Mouse (Mus musculus) lung, postnatal 36 days (tissue): Measurements from ENCODE around the gene Fads6.

Experiments
- DNase-seq: peaks from one replicate; pipeline ENCODE4 v3.0.0; 2022; ENCODE audit warnings: mixed read lengths

Gene Fads6

DNA sequence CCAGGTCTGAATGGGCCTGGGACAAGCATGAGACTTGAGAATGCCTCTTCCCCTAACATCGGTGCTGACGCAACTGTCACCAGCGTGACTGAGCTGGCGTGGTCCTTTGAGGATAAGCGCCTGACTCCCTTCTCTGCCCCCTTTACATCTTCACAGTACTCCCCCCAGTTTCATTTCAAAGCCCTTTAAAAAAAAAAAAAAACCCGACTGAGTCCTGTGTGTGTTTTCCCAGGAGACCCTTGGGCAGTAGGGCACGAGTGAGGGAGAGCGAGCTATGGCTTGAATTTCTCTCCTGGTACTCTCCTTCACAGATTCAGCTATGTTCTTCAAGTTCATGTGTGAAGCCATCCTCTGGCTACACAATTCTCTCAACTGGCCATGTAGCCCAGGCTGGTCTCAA lies 697 bp upstream of the Fads6 start:
- DNase-seq = no peak

DNA sequence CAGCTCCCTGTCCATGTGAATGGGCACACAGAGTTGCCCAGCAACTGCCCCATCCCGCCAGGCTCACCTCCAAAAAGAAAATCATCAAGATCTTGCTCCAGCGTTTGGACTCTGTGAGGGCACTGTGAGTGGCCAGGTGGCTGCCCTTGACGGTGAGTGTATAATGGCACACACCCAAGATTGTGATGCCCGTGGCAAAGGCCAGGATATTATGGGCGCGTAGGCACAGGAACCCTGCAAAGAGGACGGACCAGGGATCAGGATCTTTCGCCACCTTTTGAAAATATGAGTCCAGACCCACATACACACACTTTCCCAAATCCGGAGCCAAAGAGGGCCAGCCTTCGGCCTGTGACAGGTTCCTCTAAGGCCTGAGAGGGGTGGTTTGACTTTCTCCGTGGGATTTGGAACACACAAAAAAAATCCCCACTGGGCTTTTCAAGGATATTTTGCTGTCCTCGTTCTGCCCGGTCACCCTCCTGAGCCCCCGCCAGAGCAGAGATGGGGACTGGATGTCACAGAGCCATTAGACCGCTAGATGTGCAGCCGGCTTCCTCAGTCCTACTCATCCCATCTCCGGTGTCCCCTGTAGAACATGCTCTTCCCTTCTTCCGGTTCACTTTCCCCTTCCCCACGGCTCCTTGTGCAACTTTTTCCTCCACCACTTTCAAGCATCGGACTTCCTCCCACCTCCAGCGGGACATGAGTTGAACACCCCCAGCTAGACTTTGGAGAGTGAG lies 822 bp downstream of the Fads6 start:
- peak; percentile 50 for DNase-seq

- DNase-seq = no peak
Observed at GRCm38 (mm10) chr11:115295939-115296338, 1.5 kb downstream of the Fads6 start.

DNA sequence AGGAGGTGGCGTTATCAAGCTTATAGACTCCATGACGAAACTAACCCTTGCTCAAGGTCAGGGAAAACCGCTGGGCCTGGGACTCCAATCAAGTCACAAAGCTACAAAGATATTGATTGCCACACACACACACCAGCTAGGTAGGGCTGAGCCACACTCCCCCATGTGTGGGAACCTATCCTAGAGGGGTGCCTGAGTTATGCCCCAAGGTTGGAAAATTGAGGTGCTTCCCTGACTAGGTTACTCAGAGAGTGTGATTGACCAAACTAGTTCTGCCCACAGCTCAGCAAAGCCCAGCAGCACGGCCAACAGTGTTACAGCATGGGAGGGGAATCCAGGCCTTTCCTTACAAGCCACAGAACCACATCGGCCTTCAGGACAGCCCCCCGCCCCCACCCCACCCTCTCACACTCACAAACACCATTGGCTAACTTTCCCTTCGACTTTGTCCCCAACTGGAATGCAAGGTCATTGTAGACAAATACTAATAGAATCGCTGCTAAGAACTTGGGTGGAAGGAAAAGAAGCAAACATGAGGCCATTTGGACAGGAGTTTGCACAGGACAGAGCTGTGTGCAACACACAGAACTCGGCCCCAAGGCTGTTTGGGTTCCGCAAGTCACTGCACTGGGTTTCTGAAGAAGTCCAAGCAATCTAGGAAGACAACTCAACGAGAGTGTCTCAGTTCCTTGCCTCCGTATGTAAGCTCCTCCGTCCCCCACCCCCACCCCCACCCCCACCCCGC lies 4.7 kb downstream of the Fads6 start:
- no peak for DNase-seq

- DNase-seq = no peak
Observed at GRCm38 (mm10) chr11:115291503-115291902, 6.0 kb downstream of the Fads6 start.

DNA sequence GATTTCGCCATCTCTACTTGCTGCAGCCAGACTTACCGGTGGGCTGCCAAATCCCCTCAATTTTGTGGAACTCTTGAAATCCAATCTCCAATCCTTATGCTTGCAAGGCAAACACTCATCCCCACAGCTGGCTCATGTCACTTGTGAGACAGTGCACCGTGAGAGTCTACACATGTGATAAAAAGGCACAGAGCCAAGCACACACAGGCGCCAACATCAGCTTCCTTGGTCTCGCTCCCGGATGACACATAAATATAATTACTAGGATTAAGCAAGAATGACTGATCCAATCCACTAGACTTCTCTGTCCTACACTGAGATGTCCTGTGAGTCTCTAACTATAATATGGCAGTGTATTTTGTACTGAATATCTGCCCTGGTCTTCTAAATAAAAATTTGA lies 6.5 kb downstream of the Fads6 start:
- peak; percentile 84 for DNase-seq

DNA sequence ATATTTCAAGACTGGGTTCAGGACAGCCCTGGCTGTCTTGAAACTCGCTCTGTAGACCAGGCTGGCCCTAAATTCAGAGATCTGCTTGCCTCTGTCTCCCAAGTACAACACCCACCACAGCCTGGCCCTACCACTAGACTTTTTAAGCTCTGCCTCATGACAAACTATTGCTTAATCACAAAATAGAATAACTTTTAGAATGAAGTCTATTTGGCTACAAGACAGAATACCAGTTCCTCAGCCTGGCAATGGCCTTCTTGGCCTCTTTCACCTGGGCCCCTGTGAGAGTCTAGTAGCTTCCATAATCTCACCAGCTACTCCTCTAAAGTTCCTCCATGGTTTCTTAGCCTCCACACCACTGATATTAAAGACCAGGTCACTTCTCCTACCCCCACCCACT lies 7.1 kb downstream of the Fads6 start:
- DNase-seq = no peak

DNA sequence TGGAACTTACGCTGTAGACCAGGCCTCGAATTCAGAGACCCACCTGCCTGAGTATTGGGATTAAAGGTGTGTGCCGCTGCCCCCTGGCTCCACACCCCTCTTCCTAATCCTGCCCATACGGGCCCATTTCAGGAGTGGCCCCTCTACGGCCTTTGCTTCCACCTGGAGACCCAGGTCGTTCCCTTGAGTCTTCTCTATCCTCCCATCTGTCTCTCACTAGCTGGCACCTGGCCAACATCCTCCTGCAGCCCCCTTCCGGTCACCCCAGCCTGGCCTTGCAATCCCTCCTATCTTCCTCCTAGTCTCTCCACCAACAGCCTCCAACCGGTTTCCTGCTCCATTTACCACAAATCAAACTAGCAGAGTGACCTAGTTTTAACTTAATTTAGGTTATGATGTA lies 7.6 kb downstream of the Fads6 start:
- no peak for DNase-seq

- no peak for DNase-seq
Observed at GRCm38 (mm10) chr11:115288305-115288704, 9.2 kb downstream of the Fads6 start.

- DNase-seq = peak; percentile 33
Observed at GRCm38 (mm10) chr11:115287386-115287785, 10.1 kb downstream of the Fads6 start.

- no peak for DNase-seq
Observed at GRCm38 (mm10) chr11:115286201-115286993, 11.1 kb downstream of the Fads6 start.

GRCm38 (mm10) chr11:115285282-115285681 lies 12.2 kb downstream of the Fads6 start:
- DNase-seq = no peak

- DNase-seq = no peak
Observed at GRCm38 (mm10) chr11:115283891-115284620, 13.4 kb downstream of the Fads6 start.

GRCm38 (mm10) chr11:115283486-115283765 lies 14.0 kb downstream of the Fads6 start:
- DNase-seq = no peak

GRCm38 (mm10) chr11:115282723-115283485 lies 14.6 kb downstream of the Fads6 start:
- no peak for DNase-seq

DNA sequence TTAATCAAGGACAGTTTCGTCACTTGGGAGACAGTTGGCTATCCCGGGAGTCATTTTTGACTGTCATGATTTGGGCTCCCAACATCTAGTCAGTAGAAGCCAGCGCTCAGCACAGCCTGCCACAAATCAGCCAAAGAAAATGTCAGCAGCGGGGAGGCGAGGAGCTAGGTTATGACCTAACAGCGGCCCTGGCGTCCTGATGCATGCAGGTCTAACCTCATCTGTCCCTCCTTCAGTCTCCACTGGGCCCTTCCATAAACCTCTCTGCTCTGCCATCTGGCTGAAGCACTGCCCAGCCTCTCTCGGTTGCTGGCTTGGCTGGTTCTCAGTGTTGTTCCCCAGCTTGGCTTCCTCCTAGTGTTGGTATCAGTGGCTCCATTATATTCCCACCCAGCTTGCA lies 15.2 kb downstream of the Fads6 start:
- no peak for DNase-seq

GRCm38 (mm10) chr11:115279726-115280125 lies 17.7 kb downstream of the Fads6 start:
- DNase-seq = no peak

DNA sequence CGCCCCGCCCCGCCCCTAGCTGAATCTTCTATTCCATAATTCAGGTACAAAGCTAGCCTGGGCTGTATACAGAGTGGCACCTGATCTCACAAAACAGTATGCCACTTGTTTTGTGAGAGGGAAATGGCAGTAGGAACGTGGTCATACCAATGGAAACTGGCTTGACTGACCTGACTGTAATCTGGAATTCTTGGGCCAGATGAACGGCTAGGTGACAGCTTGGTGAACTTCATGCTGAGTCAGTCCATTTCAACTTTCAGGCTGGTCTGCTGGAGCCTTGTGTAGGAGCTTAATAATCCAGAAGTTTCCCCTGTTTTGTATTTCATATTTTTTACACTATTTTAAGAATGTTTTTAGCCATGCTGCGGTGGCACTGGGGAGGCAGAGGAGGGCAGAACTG lies 19.3 kb downstream of the Fads6 start:
- DNase-seq = no peak

GRCm38 (mm10) chr11:115277604-115277975 lies 19.9 kb downstream of the Fads6 start:
- no peak for DNase-seq

GRCm38 (mm10) chr11:115276780-115277603 lies 20.5 kb downstream of the Fads6 start, which contains the start of gene Fdxr:
Gene Fdxr (minus strand): TSS chr11:115277050.
- peak; percentile 99 for DNase-seq

DNA sequence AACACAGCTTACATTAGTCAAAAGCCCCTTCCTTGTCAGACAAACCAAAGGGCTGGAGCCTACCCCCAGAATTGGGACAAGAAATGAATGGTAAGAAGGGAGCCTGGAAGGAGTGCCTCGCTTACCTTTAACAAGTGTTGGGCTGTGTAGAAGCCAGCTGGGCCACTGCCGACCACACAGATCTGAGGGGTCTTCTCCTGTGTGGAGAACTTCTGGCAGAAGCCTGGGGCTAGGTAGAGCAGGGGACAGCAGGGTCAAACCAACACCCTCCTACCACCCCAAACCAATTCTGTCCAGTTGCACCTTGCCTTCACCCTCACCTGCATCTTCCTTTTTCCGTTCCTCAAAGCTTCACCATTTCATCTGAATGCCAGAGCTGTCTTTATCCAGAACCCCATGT lies 21.5 kb downstream of the Fads6 start:
- no peak for DNase-seq
